Mouse (Mus musculus) bone marrow, adult 2 months (tissue): ENCODE data around the gene Usp48. TPM values are rescaled to one million over a fixed set of nuclear protein-coding genes. Genes with fewer than 3 reads are reported as not detected.

Source experiments
- H3K27ac ChIP-seq: fragments of 200-500 bp; 2 replicates; pipeline ENCODE4 v1.5.1; 2012; ENCODE audit warnings: low read depth, mild to moderate bottlenecking, control low read depth, inconsistent platforms, low read length; ENCODE audit not compliant: control insufficient read depth, poor library complexity, insufficient read depth
- H3K4me1 ChIP-seq: fragments of 200-500 bp; 2 replicates; pipeline ENCODE4 v1.6.1; 2011; ENCODE audit warnings: low read length; ENCODE audit not compliant: control insufficient read depth, insufficient read depth
- H3K4me3 ChIP-seq: fragments of 200-500 bp; replicated peaks from 2 replicates; pipeline ENCODE3; 2011; ENCODE audit warnings: mild to moderate bottlenecking, low read depth, low read length, control low read depth; ENCODE audit not compliant: control insufficient read depth
- CTCF ChIP-seq: fragments of 200-500 bp; IDR thresholded peaks from 2 replicates; pipeline ENCODE4 v1.5.1; 2011; ENCODE audit warnings: low read length, control low read depth; ENCODE audit not compliant: control insufficient read depth, insufficient read depth
- POLR2A ChIP-seq: fragments of 200-500 bp; IDR thresholded peaks from 2 replicates; pipeline ENCODE4 v1.6.1; 2011; ENCODE audit warnings: low read depth, mild to moderate bottlenecking, control low read depth, low read length, borderline replicate concordance; ENCODE audit not compliant: control insufficient read depth
- WGBS: fragments of 180-500 bp; shearing (Covaris S2); methylation state at CpG from one replicate; pipeline ENCODE4 v1.1.7; 2018; 5-methylcytosine and 5-hydroxymethylcytosine counted together
- polyA plus RNA-seq: library from polyadenylated mRNA; stranded (reverse); fragments of >200 nt; gene quantifications from 2 replicates; pipeline ENCODE4 v1.2.4, GENCODE M21; 2011; ENCODE audit warnings: low replicate concordance; ENCODE audit not compliant: missing spikeins, insufficient read depth, insufficient read length

The Usp48 gene
- polyA plus RNA-seq, 1 experiment, result 168 TPM

DNA sequence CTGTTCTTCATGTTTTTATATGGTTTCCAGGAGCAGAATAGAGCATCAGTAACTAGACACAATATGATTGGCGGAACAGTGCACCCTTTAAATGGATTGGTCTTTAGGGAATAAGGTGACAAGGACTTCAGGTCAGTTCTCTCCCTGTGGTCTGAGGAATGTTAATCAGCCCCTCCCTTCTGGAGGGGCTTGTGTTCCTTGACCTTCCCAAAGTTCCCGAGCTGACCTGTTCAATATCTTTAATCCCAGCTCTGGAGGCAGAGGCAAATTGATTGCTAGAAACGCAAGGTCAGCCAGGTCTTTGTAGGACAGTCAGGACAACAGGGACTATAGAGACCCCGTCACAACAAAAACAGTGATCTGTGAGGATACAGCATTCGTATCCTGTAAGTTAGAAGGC lies 5.0 kb downstream of the Usp48 start:
- TF ChIP-seq CTCF, result no peak
- Histone ChIP-seq H3K27ac (no peak overlapping the region), H3K4me3 (no peak overlapping the region), H3K4me1 (peaks cover 3% of the 10 kb centered on the region; the same call in 1 of the 2 replicates)
- 86% methylated on average over 5 of the region's 5 CpGs for WGBS

DNA sequence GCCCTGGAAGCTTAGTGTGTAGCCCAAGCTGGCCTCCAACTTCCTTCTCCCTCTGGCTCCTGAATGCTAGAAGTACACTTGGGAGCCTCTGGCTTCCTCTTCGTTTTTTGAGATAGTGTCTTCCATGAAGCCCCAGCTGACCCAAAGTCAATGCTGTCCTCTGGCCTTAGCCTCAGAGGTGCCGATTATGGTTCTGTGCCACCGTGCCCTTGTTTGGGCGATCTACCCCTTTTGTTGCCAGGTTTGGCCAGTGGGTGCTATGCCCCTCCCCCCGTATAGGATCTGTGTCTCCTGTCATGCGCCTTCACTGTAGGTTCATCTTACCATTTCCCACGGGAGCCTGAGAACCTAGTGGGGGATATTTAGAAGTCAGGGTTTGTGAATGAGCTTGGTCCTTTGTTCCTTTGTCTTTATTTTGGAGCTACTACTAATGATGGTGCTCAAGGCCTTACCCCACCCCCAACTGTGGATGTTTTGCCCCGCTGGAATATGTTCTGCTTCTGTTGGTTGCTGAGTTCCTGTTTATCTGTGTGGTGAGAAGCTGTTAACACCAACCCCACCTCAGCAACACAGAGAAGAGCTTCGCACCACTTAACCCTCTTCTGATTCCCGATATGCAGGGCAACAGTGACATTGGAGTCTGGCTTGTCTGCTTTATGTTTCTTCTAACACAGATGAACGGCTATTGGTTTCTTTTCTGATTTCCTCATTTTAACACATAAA lies 10.1 kb downstream of the Usp48 start:
- Histone ChIP-seq H3K4me1 (no peaks in the 10 kb centered on the region; the same call in 1 of the 2 replicates), H3K4me3 (no peak overlapping the region), H3K27ac (no peak overlapping the region)
- TF ChIP-seq CTCF, result no peak
- no peak for TF ChIP-seq POLR2A
- WGBS, result 37% methylated on average over 11 of the region's 11 CpGs

DNA sequence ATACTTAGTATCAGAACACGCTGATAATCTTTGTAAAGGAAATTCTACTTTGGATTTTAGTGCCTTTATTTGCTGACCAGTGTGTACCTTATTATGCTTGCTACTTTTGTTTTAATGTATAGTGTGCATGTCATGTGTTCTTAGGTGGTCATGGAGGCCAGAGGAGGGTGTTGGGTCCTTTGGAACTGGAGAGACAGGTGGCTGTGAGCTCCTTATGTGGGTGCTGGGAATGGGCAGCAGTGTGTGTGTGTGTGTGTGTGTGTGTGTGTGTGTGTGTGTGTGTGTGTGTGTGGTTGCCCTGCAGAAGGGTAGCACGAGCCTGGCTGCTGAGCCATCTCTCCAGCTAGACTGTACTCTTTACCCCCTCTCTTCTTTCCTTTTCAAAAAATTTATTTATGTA lies 13.5 kb downstream of the Usp48 start:
- Histone ChIP-seq H3K4me3 (no peak overlapping the region), H3K27ac (no peak overlapping the region), H3K4me1 (peaks cover 1% of the 10 kb centered on the region; the same call in 1 of the 2 replicates)
- TF ChIP-seq POLR2A (no peak), CTCF (no peak)
- 84% methylated on average over 2 of the region's 2 CpGs for WGBS

DNA sequence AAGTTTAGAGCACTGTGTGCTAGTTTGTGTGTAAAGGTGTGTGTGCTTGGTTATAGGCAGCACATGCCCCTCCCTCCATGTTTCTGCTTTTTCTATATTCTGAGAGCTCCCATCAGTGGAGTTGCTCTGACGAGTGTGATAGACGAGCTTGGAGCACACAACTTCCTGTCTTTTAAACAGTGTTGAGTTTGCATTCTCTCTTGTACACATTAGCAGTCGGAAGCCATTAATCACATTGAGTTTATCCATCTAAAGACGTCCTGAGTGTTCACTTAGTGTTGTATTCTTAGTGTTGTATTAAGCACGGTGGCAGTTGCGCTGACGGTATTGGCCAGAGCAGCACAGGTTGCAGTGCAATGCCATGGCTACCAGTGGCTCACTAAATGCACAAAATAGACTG lies 15.7 kb downstream of the Usp48 start:
- Histone ChIP-seq H3K4me3 (no peak overlapping the region), H3K4me1 (peaks cover 1% of the 10 kb centered on the region; the same call in 1 of the 2 replicates), H3K27ac (no peak overlapping the region)
- 22% methylated on average over 7 of the region's 7 CpGs for WGBS
- TF ChIP-seq CTCF (no peak), POLR2A (no peak)

DNA sequence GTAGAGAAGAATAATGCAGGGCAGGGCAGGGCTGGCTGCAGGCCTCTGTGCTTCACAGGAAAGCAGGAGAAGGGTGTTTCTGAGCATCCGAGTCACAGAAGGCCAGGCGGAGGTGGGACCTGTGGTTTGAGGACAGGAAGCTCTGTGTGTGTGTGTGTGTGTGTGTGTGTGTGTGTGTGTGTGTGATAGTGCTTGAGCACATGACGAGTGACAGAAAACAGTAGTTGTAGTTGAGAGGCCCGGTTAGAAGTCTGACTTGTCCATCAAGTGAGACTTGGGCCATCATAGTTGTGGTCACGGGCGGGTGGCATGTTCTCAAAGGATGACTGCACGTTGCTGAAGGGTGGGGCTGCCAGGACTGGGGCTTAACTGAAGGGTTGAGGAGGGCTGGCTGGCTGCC lies 16.1 kb downstream of the Usp48 start:
- TF ChIP-seq CTCF, result no peak
- TF ChIP-seq POLR2A, result no peak
- H3K4me3 ChIP-seq, result no peak overlapping the region
- no peak overlapping the region for H3K27ac ChIP-seq
- H3K4me1 ChIP-seq, result peaks cover 1% of the 10 kb centered on the region; the same call in 1 of the 2 replicates
- 8% methylated on average over 7 of the region's 7 CpGs for whole genome bisulfite sequencing

DNA sequence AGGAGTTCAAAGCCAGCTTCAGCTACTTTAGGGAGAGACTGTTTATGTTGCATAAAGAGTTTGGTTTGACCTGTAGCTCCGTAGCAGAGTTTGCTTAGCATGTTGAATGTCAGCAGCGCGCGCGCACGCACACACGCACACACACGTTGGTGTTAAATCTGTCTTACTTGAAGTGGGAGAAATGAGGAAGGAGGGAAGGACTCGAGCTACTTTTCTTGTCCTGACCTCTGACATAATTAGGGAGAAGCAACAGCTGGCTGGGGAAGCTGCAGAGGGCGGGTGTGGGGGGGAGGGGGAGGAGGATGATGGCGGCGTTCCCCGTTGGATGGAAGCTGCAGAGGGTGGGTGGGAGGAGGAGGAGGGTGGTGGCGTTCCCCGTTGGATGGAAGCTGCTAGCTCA lies 16.7 kb downstream of the Usp48 start:
- Histone ChIP-seq H3K4me3 (no peak overlapping the region), H3K4me1 (peaks cover 1% of the 10 kb centered on the region; the same call in 1 of the 2 replicates), H3K27ac (no peak overlapping the region)
- TF ChIP-seq POLR2A, result no peak
- TF ChIP-seq CTCF, result no peak
- WGBS, result 31% methylated on average over 15 of the region's 15 CpGs

DNA sequence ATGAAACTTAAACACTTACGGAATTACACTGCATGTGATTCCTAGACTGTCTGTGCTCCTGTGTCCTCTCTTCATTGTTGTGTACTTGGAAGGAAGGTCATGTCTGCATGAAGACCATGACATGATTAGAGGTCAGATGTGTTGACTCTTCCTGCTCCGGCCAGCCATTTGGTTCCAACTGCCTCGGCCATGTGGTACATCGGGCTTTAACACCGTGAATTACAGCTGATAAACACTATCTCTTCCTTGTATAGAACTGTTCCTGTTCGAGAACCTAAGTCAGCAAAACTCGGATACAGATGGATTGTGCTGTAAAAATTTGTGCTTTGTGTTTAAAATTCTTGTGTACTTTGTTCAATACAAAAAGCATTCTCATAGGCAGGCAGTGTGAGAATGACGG lies 29.3 kb downstream of the Usp48 start:
- Histone ChIP-seq H3K4me1 (no peaks in the 10 kb centered on the region; the same call in 1 of the 2 replicates), H3K27ac (no peak overlapping the region), H3K4me3 (no peak overlapping the region)
- 90% methylated on average over 8 of the region's 8 CpGs for WGBS
- TF ChIP-seq CTCF, result no peak
- no peak for TF ChIP-seq POLR2A

DNA sequence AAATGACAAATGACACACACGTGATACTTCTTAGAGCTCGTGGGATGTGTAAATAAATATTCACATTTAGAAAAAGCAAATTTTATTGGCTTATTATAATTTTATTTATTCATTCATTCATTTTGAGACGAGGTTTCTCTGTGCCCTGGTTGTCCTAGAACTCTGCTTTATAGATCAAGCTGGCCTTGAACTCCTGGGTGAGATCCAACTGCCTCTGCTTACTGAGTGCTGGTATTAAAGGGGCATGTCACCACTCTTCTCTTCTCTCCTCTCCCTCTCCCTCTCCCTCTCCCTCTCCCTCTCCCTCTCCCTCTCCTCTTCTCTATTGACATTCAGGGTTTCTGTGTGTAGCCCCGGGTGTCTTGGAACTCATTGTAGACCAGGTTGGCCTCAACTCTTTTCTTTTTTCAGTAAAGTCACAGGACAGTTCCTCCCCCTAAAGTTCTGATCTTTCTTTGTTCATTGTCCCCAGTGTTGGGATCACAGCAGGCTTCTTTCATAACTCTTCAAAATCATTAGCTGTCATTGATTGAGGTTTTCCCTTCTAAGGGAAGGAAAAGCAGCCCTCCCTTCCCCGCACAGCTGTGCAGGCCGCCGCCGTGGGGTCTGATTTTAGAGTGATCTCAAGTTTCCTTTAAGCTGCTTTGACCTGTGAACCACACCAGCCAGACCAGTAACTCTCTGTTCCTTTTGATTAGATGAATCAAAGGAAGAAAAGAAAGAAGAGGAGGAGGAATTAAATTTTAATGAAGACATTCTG lies 34.1 kb downstream of the Usp48 start:
- TF ChIP-seq CTCF (no peak), POLR2A (no peak)
- H3K4me1 ChIP-seq, result no peaks in the 10 kb centered on the region; the same call in 1 of the 2 replicates
- 89% methylated on average over 8 of the region's 8 CpGs for WGBS
- H3K4me3 ChIP-seq, result no peak overlapping the region
- H3K27ac ChIP-seq, result no peak overlapping the region
